Mouse (Mus musculus): Measurements from ENCODE around the gene Ikbkg. TPM values are rescaled to one million over a fixed set of nuclear protein-coding genes. Genes with fewer than 3 reads are reported as not detected.
"Not testable (repeated sequence)": the region's sequence is repeated elsewhere in the genome, so short reads cannot be mapped to it uniquely, and the experiment has no call there.

The Ikbkg gene
- polyA plus RNA-seq, 1 experiment from 2014 or later = 20.7 TPM

GRCm38 (mm10) chrX:74427116-74427515 is 34.0 kb downstream of the Ikbkg start:
- Histone ChIP-seq H3K4me3 (ENCODE audit: low read depth, low read length) (no peak overlapping the region), H3K9me3 (ENCODE audit: control insufficient read depth, low read length) (no peaks in the 10 kb centered on the region), H3K4me2 (ENCODE audit: low read depth, low read length) (no peak overlapping the region), H3K27ac (replicated peaks; ENCODE audit: low read depth, low read length) (no peak overlapping the region), H3K36me3 (ENCODE audit: control insufficient read depth, insufficient read depth, low read length) (no peaks in the 10 kb centered on the region), H3K9ac (ENCODE audit: low read depth, low read length) (no peak overlapping the region), H3K27me3 (replicated peaks; ENCODE audit: control insufficient read depth, insufficient read depth, low read length) (no peaks in the 10 kb centered on the region), H3K4me1 (ENCODE audit: control insufficient read depth, insufficient read depth, low read length) (no peaks in the 10 kb centered on the region)
- WGBS = 76% methylated on average over 3 of the region's 3 CpGs
- no peak for DNase-seq (ENCODE audit: low spot score)
- no peak for ATAC-seq (ENCODE audit: low read depth)

- H3K4me1 ChIP-seq (ENCODE audit: control insufficient read depth, insufficient read depth, low read length) = no peaks in the 10 kb centered on the region
- peak overlapping the region; percentile 69 for H3K9ac ChIP-seq (ENCODE audit: low read depth, low read length)
- no peaks in the 10 kb centered on the region for H3K36me3 ChIP-seq (ENCODE audit: control insufficient read depth, insufficient read depth, low read length)
- peak; percentile 19 for DNase-seq (ENCODE audit: low spot score)
- H3K27me3 ChIP-seq (replicated peaks; ENCODE audit: control insufficient read depth, insufficient read depth, low read length) = no peaks in the 10 kb centered on the region
- peak overlapping the region; percentile 55 for H3K4me2 ChIP-seq (ENCODE audit: low read depth, low read length)
- no peaks in the 10 kb centered on the region for H3K9me3 ChIP-seq (ENCODE audit: control insufficient read depth, low read length)
- H3K27ac ChIP-seq (replicated peaks; ENCODE audit: low read depth, low read length) = peak overlapping the region; percentile 88
- H3K4me3 ChIP-seq (ENCODE audit: low read depth, low read length) = peak overlapping the region; percentile 55
- ATAC-seq (ENCODE audit: low read depth) = peak; percentile 48
- WGBS = 34% methylated on average over 35 of the region's 35 CpGs
Observed at GRCm38 (mm10) chrX:74428146-74428825, 35.2 kb downstream of the Ikbkg start.

- peak within 1 kb of the TSS; percentile 69 for H3K9ac ChIP-seq (ENCODE audit: low read depth, low read length)
- H3K4me1 ChIP-seq (ENCODE audit: control insufficient read depth, insufficient read depth, low read length) = no peaks in the 10 kb centered on the region
- DNase-seq (ENCODE audit: low spot score) (peak; percentile 95), ATAC-seq (ENCODE audit: low read depth) (peak; percentile 91)
- WGBS = 20% methylated on average over 25 of the region's 25 CpGs
- peak within 1 kb of the TSS; percentile 55 for H3K4me3 ChIP-seq (ENCODE audit: low read depth, low read length)
- peak within 1 kb of the TSS; percentile 88 for H3K27ac ChIP-seq (replicated peaks; ENCODE audit: low read depth, low read length)
- no peaks in the 10 kb centered on the region for H3K27me3 ChIP-seq (replicated peaks; ENCODE audit: control insufficient read depth, insufficient read depth, low read length)
- H3K4me2 ChIP-seq (ENCODE audit: low read depth, low read length) = peak within 1 kb of the TSS; percentile 55
- H3K9me3 ChIP-seq (ENCODE audit: control insufficient read depth, low read length) = no peaks in the 10 kb centered on the region
- no peaks in the 10 kb centered on the region for H3K36me3 ChIP-seq (ENCODE audit: control insufficient read depth, insufficient read depth, low read length)
Observed at GRCm38 (mm10) chrX:74428826-74429276, 35.8 kb downstream of the Ikbkg start, which contains the start of gene G6pdx. TSS of gene G6pdx (minus strand) at chrX:74429194.

- WGBS = 18% methylated on average over 21 of the region's 22 CpGs
- ATAC-seq (ENCODE audit: low read depth) = peak; percentile 71
- H3K9ac ChIP-seq (ENCODE audit: low read depth, low read length) = peak overlapping the region; percentile 69
- no peaks in the 10 kb centered on the region for H3K27me3 ChIP-seq (replicated peaks; ENCODE audit: control insufficient read depth, insufficient read depth, low read length)
- H3K36me3 ChIP-seq (ENCODE audit: control insufficient read depth, insufficient read depth, low read length) = peaks cover 3% of the 10 kb centered on the region; the same call in 1 of the 2 replicates
- peak overlapping the region; percentile 88 for H3K27ac ChIP-seq (replicated peaks; ENCODE audit: low read depth, low read length)
- peak overlapping the region; percentile 55 for H3K4me3 ChIP-seq (ENCODE audit: low read depth, low read length)
- peak; percentile 89 for DNase-seq (ENCODE audit: low spot score)
- no peaks in the 10 kb centered on the region for H3K4me1 ChIP-seq (ENCODE audit: control insufficient read depth, insufficient read depth, low read length)
- H3K9me3 ChIP-seq (ENCODE audit: control insufficient read depth, low read length) = no peaks in the 10 kb centered on the region
- peak overlapping the region; percentile 55 for H3K4me2 ChIP-seq (ENCODE audit: low read depth, low read length)
Observed at GRCm38 (mm10) chrX:74429290-74429821, 36.3 kb downstream of the Ikbkg start.

- Histone ChIP-seq H3K27me3 (replicated peaks; ENCODE audit: control insufficient read depth, insufficient read depth, low read length) (no peaks in the 10 kb centered on the region), H3K9me3 (ENCODE audit: control insufficient read depth, low read length) (no peaks in the 10 kb centered on the region), H3K9ac (ENCODE audit: low read depth, low read length) (no peak overlapping the region), H3K4me3 (ENCODE audit: low read depth, low read length) (no peak overlapping the region), H3K36me3 (ENCODE audit: control insufficient read depth, insufficient read depth, low read length) (0 out of 2 replicates have a peak, but pooled peaks cover 7% of the 10 kb centered on the region), H3K4me1 (ENCODE audit: control insufficient read depth, insufficient read depth, low read length) (no peaks in the 10 kb centered on the region), H3K4me2 (ENCODE audit: low read depth, low read length) (no peak overlapping the region), H3K27ac (replicated peaks; ENCODE audit: low read depth, low read length) (no peak overlapping the region)
- no peak for DNase-seq (ENCODE audit: low spot score)
- no peak for ATAC-seq (ENCODE audit: low read depth)
- 73% methylated on average over 4 of the region's 4 CpGs for WGBS
Observed at GRCm38 (mm10) chrX:74451157-74451912, 58.2 kb downstream of the Ikbkg start.

GRCm38 (mm10) chrX:74452773-74453172 is 59.7 kb downstream of the Ikbkg start:
- no peaks in the 10 kb centered on the region for H3K9me3 ChIP-seq (ENCODE audit: control insufficient read depth, low read length)
- no peak overlapping the region for H3K9ac ChIP-seq (ENCODE audit: low read depth, low read length)
- 0 out of 2 replicates have a peak, but pooled peaks cover 7% of the 10 kb centered on the region for H3K36me3 ChIP-seq (ENCODE audit: control insufficient read depth, insufficient read depth, low read length)
- H3K4me3 ChIP-seq (ENCODE audit: low read depth, low read length) = no peak overlapping the region
- peak; percentile 35 for DNase-seq (ENCODE audit: low spot score)
- H3K4me2 ChIP-seq (ENCODE audit: low read depth, low read length) = no peak overlapping the region
- 8% methylated on average over 4 of the region's 4 CpGs for WGBS
- H3K27me3 ChIP-seq (replicated peaks; ENCODE audit: control insufficient read depth, insufficient read depth, low read length) = no peaks in the 10 kb centered on the region
- no peak; the same call in 1 of the 2 replicates for ATAC-seq (ENCODE audit: low read depth)
- H3K4me1 ChIP-seq (ENCODE audit: control insufficient read depth, insufficient read depth, low read length) = no peaks in the 10 kb centered on the region
- H3K27ac ChIP-seq (replicated peaks; ENCODE audit: low read depth, low read length) = no peak overlapping the region

GRCm38 (mm10) chrX:74481349-74481885 is 88.3 kb downstream of the Ikbkg start, which contains the start of gene Gm6880:
TSS of gene Gm6880 (minus strand) at chrX:74481399.
- not testable (repeated sequence) for H3K4me1 ChIP-seq (ENCODE audit: control insufficient read depth, insufficient read depth, low read length); H3K36me3 ChIP-seq (ENCODE audit: control insufficient read depth, insufficient read depth, low read length); H3K9ac ChIP-seq (ENCODE audit: low read depth, low read length); H3K27me3 ChIP-seq (replicated peaks; ENCODE audit: control insufficient read depth, insufficient read depth, low read length); H3K4me3 ChIP-seq (ENCODE audit: low read depth, low read length); DNase-seq (ENCODE audit: low spot score); H3K9me3 ChIP-seq (ENCODE audit: control insufficient read depth, low read length); H3K4me2 ChIP-seq (ENCODE audit: low read depth, low read length); H3K27ac ChIP-seq (replicated peaks; ENCODE audit: low read depth, low read length); ATAC-seq (ENCODE audit: low read depth)
- 75% methylated on average over 12 of the region's 14 CpGs for WGBS

- ATAC-seq (ENCODE audit: low read depth) (no peak), DNase-seq (ENCODE audit: low spot score) (no peak)
- no peak overlapping the region for H3K4me3 ChIP-seq (ENCODE audit: low read depth, low read length)
- H3K9ac ChIP-seq (ENCODE audit: low read depth, low read length) = no peak overlapping the region
- no peaks in the 10 kb centered on the region for H3K36me3 ChIP-seq (ENCODE audit: control insufficient read depth, insufficient read depth, low read length)
- no peaks in the 10 kb centered on the region for H3K9me3 ChIP-seq (ENCODE audit: control insufficient read depth, low read length)
- H3K27me3 ChIP-seq (replicated peaks; ENCODE audit: control insufficient read depth, insufficient read depth, low read length) = no peaks in the 10 kb centered on the region
- no peak overlapping the region for H3K4me2 ChIP-seq (ENCODE audit: low read depth, low read length)
- WGBS = 63% methylated on average over 1 of the region's 1 CpGs
- H3K27ac ChIP-seq (replicated peaks; ENCODE audit: low read depth, low read length) = no peak overlapping the region
- no peaks in the 10 kb centered on the region for H3K4me1 ChIP-seq (ENCODE audit: control insufficient read depth, insufficient read depth, low read length)
Observed at GRCm38 (mm10) chrX:74497131-74497530, 104.0 kb downstream of the Ikbkg start.

Measured in embryonic facial prominence, embryonic 14.5 days (tissue).